Mouse (Mus musculus): Measurements from ENCODE around the gene Gpd1. TPM values are rescaled to one million over a fixed set of nuclear protein-coding genes. Genes with fewer than 3 reads are reported as not detected.

Gene Gpd1
- polyA plus RNA-seq, 1 experiment = 6.6 TPM

DNA sequence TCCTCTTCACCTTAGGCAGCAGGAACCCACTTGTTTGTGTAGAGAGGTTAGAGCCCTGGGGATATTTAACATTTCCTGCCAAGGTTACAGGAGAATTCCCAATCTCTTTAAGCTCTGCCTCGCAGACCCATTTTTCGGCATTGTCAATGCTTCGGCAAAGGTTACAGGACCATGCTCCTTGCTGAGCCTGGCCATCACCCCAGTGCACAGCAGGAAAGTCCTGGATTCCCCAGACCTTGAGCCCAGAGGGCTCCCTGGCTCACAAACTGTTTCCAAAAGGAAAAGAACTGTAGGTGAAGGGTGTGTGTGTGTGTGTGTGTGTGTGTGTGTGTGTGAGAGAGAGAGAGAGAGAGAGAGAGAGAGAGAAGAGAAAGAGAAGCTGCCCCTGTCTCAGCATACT lies 42.4 kb upstream of the Gpd1 start:
- no peak for TF ChIP-seq CTCF (IDR thresholded peaks at IDR 0.05; ENCODE audit: control insufficient read depth, insufficient read depth, low read length)
- no peak for TF ChIP-seq POLR2A (IDR thresholded peaks at IDR 0.05; ENCODE audit: borderline replicate concordance, control insufficient read depth, low read depth, low read length)
- Histone ChIP-seq H3K4me1 (ENCODE audit: control insufficient read depth, insufficient read depth, low read length) (no peaks in the 10 kb centered on the region), H3K27ac (ENCODE audit: control insufficient read depth, insufficient read depth, low read depth, low read length, poor library complexity) (no peak overlapping the region), H3K4me3 (replicated peaks; ENCODE audit: control insufficient read depth, low read depth, low read length) (no peak overlapping the region)
- 65% methylated on average over 3 of the region's 3 CpGs for WGBS

DNA sequence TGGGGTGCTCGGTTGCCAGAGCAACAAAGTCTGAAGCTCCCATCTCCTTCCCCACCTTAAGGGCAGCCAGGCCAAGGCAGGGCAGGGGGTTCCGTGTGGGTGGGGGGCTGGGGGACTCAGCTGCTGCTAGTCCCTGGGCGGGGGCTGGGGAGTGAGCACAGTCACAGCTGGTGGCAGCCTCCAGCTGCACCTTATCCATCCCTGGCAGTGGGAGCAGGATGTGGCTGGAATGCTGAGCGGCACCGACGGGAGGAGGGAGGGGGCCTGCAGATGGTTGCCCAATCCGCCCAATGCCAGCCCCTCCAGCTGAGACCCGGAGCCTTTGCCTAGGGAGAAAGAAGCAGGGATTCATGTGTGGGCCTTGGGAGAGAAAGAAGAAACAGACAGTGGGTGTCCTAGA lies 40.2 kb upstream of the Gpd1 start:
- Histone ChIP-seq H3K4me3 (replicated peaks; ENCODE audit: control insufficient read depth, low read depth, low read length) (no peak overlapping the region), H3K4me1 (ENCODE audit: control insufficient read depth, insufficient read depth, low read length) (no peaks in the 10 kb centered on the region), H3K27ac (ENCODE audit: control insufficient read depth, insufficient read depth, low read depth, low read length, poor library complexity) (no peak overlapping the region)
- TF ChIP-seq POLR2A (IDR thresholded peaks at IDR 0.05; ENCODE audit: borderline replicate concordance, control insufficient read depth, low read depth, low read length) (no peak), CTCF (IDR thresholded peaks at IDR 0.05; ENCODE audit: control insufficient read depth, insufficient read depth, low read length) (no peak)
- WGBS = 74% methylated on average over 8 of the region's 8 CpGs

DNA sequence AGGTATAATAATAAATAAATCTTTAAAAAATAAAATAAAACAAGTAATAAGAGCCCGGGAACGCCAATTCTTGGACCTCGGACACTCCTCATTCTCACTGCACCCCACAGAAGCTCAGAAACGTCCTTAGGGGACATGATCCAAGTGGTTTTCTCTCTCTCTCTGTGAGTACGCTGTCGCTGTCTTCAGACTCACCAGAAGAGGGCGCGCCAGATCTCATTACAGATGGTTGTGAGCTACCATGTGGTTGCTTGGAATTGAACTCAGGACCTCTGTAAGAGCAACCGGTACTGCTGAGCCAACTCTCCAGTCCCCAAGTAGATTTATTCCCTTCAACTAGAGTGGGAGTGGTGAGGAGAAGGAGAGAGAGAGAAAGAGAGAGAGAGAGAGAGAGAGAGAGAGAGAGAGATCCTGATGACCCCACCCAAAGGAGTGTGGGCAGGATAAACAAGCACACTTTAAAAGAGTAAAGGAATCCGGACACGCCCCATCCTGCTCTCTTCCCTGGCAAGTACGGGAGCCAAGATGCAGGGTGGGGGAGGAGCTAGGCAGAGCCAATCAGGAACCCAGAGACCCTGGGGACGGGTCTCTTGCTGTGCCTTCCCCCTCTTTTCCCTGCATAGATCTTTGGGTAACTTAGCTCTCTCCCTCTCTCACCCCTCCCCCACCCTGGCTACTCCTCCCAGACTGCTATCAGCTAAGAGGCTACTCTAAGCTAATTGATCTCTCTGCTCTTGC lies 39.1 kb upstream of the Gpd1 start:
- WGBS = 24% methylated on average over 13 of the region's 13 CpGs
- Histone ChIP-seq H3K4me1 (ENCODE audit: control insufficient read depth, insufficient read depth, low read length) (no peaks in the 10 kb centered on the region), H3K4me3 (replicated peaks; ENCODE audit: control insufficient read depth, low read depth, low read length) (no peak overlapping the region), H3K27ac (ENCODE audit: control insufficient read depth, insufficient read depth, low read depth, low read length, poor library complexity) (no peak overlapping the region)
- TF ChIP-seq CTCF (IDR thresholded peaks at IDR 0.05; ENCODE audit: control insufficient read depth, insufficient read depth, low read length) = peak; percentile 43
- no peak for TF ChIP-seq POLR2A (IDR thresholded peaks at IDR 0.05; ENCODE audit: borderline replicate concordance, control insufficient read depth, low read depth, low read length)

DNA sequence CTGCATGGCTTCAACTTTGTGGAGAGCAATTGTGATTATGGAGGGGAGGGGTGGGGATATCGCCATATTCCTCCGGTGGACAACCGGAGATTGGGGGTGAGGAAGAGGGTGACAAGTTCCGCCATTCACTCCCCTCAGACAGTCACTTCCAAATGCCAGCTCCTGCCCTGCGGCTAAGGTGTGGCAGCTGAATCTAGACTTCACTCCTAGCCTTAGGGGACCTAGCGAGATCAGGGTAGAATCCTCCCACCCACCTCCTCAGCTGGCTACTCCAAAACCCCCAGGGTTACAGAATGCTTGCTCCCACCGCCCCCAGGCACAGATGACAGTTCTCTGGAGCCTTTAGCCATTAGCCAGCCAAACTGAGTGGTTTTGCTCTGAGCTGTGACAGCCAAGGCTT lies 38.3 kb upstream of the Gpd1 start:
- no peak for TF ChIP-seq POLR2A (IDR thresholded peaks at IDR 0.05; ENCODE audit: borderline replicate concordance, control insufficient read depth, low read depth, low read length)
- no peak for TF ChIP-seq CTCF (IDR thresholded peaks at IDR 0.05; ENCODE audit: control insufficient read depth, insufficient read depth, low read length)
- no peak overlapping the region for H3K27ac ChIP-seq (ENCODE audit: control insufficient read depth, insufficient read depth, low read depth, low read length, poor library complexity)
- WGBS = 72% methylated on average over 7 of the region's 7 CpGs
- H3K4me1 ChIP-seq (ENCODE audit: control insufficient read depth, insufficient read depth, low read length) = no peaks in the 10 kb centered on the region
- H3K4me3 ChIP-seq (replicated peaks; ENCODE audit: control insufficient read depth, low read depth, low read length) = no peak overlapping the region

DNA sequence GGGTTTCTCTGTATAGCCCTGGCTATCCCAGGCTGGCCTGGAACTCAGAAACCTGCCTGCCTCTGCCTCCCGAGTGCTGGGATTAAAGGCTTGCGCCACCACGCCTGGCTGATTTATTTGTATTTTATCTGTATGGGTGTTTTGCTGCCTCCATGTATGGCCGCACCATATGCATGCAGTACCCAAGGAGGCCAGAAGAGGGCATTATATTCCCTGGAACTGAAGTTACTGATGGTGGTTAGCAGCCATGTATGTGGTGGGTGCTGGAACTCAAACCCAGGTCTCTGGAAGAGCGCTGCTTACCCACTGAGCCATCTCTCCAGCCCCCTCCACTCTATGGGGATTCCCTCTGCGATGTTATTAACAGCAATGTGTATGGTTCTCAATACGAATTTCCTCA lies 34.4 kb upstream of the Gpd1 start:
- WGBS = 81% methylated on average over 7 of the region's 7 CpGs
- H3K4me1 ChIP-seq (ENCODE audit: control insufficient read depth, insufficient read depth, low read length) = no peaks in the 10 kb centered on the region
- no peak overlapping the region for H3K27ac ChIP-seq (ENCODE audit: control insufficient read depth, insufficient read depth, low read depth, low read length, poor library complexity)
- TF ChIP-seq POLR2A (IDR thresholded peaks at IDR 0.05; ENCODE audit: borderline replicate concordance, control insufficient read depth, low read depth, low read length) (no peak), CTCF (IDR thresholded peaks at IDR 0.05; ENCODE audit: control insufficient read depth, insufficient read depth, low read length) (peak; percentile 47; the same call in 1 of the 2 replicates)
- H3K4me3 ChIP-seq (replicated peaks; ENCODE audit: control insufficient read depth, low read depth, low read length) = no peak overlapping the region

DNA sequence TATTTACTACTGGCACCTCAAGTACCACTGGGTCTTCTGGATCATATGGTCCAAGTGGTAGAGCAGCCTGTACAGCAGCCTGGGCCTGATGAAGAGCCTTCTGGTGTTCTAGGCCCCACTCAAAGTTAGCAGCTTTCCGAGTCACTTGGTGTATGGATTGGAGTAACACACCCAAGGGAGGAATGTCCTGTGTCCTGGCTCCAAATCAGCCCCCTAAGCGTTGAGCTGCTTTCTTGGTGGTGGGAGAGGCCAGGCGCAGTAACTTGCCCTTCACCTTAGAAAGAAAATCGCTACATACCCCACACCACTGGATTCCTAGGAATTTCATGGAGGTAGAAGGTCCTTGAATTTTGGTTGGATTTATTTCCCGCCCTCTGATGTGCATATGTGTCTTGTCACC lies 33.2 kb upstream of the Gpd1 start:
- no peak overlapping the region for H3K4me3 ChIP-seq (replicated peaks; ENCODE audit: control insufficient read depth, low read depth, low read length)
- no peak overlapping the region for H3K27ac ChIP-seq (ENCODE audit: control insufficient read depth, insufficient read depth, low read depth, low read length, poor library complexity)
- TF ChIP-seq POLR2A (IDR thresholded peaks at IDR 0.05; ENCODE audit: borderline replicate concordance, control insufficient read depth, low read depth, low read length) (no peak), CTCF (IDR thresholded peaks at IDR 0.05; ENCODE audit: control insufficient read depth, insufficient read depth, low read length) (no peak)
- WGBS = 83% methylated on average over 5 of the region's 5 CpGs
- H3K4me1 ChIP-seq (ENCODE audit: control insufficient read depth, insufficient read depth, low read length) = no peaks in the 10 kb centered on the region

DNA sequence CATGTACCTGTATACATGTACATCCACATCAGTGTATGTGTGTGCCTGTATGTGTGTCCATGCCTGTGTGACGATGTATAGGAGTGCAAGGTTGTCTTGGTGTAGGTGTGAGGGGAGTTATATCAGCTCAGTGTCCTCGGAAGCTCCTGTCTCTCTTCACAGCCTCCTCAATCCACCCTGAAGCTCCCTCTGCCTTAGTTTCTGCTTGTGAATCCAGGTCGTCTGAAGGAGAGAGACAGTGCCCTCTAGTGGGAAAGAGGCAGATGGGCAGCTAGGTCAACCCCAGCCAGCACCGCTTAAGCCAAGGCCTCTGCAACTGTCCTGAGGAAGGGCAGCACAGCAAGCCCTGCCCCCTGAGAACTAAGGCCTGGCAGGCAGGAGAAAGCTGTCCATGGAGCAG lies 28.6 kb upstream of the Gpd1 start:
- no peak overlapping the region for H3K27ac ChIP-seq (ENCODE audit: control insufficient read depth, insufficient read depth, low read depth, low read length, poor library complexity)
- no peaks in the 10 kb centered on the region for H3K4me1 ChIP-seq (ENCODE audit: control insufficient read depth, insufficient read depth, low read length)
- WGBS = 4% methylated on average over 4 of the region's 4 CpGs
- no peak overlapping the region for H3K4me3 ChIP-seq (replicated peaks; ENCODE audit: control insufficient read depth, low read depth, low read length)
- TF ChIP-seq CTCF (IDR thresholded peaks at IDR 0.05; ENCODE audit: control insufficient read depth, insufficient read depth, low read length) (peak; percentile 92), POLR2A (IDR thresholded peaks at IDR 0.05; ENCODE audit: borderline replicate concordance, control insufficient read depth, low read depth, low read length) (no peak)

DNA sequence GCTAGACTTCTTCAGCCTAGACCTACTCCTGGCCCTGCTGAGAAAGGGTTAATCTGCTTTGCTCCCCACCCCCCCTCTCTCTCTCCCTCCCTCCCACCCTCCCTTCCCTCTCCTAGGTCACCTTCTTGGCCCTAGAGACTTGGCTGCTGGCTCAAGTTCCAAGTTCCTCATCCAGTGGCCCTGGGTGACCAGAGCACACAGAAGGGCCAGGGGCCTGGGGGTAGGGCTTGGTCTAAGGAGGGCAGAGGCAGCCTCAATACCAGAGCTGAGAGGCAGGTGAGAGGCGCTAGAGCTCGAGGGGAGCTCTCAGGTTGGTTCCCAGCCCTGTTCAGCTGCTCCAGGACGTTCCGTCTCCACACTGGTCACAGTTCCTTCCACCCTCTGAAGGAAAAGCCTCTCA lies 26.4 kb upstream of the Gpd1 start:
- WGBS = 13% methylated on average over 4 of the region's 4 CpGs
- no peak overlapping the region for H3K27ac ChIP-seq (ENCODE audit: control insufficient read depth, insufficient read depth, low read depth, low read length, poor library complexity)
- no peak overlapping the region for H3K4me3 ChIP-seq (replicated peaks; ENCODE audit: control insufficient read depth, low read depth, low read length)
- H3K4me1 ChIP-seq (ENCODE audit: control insufficient read depth, insufficient read depth, low read length) = no peaks in the 10 kb centered on the region
- no peak for TF ChIP-seq CTCF (IDR thresholded peaks at IDR 0.05; ENCODE audit: control insufficient read depth, insufficient read depth, low read length)
- TF ChIP-seq POLR2A (IDR thresholded peaks at IDR 0.05; ENCODE audit: borderline replicate concordance, control insufficient read depth, low read depth, low read length) = no peak

DNA sequence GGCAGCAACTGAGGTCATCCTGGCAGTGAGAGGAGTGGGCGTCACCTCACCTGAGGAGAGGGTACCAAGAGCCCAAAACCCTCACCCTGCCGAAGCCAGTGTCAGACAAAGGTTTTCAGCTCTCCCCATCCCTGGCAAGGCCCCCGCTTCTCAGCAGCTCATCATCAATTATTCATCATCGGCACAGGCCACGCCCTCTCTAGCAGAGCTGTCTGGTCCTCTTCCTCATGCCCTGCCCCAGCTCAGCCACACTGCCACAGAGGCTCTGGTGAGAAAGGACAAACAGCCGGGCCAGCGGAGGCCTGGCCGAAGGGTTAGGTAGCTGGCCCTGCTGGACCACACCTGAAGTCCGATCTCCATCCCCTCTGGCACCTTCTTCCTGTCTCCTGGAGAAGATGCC lies 25.3 kb upstream of the Gpd1 start:
- H3K4me3 ChIP-seq (replicated peaks; ENCODE audit: control insufficient read depth, low read depth, low read length) = no peak overlapping the region
- WGBS = 56% methylated on average over 9 of the region's 9 CpGs
- TF ChIP-seq CTCF (IDR thresholded peaks at IDR 0.05; ENCODE audit: control insufficient read depth, insufficient read depth, low read length) = no peak
- TF ChIP-seq POLR2A (IDR thresholded peaks at IDR 0.05; ENCODE audit: borderline replicate concordance, control insufficient read depth, low read depth, low read length) = no peak
- H3K4me1 ChIP-seq (ENCODE audit: control insufficient read depth, insufficient read depth, low read length) = no peaks in the 10 kb centered on the region
- no peak overlapping the region for H3K27ac ChIP-seq (ENCODE audit: control insufficient read depth, insufficient read depth, low read depth, low read length, poor library complexity)

Data from bone marrow, adult 2 months (tissue).